Mouse (Mus musculus) cerebellum, adult 11 months (tissue): ENCODE measurements around the gene Rgs7bp.

Experiments used
- DNase-seq: peaks from one replicate; pipeline ENCODE4 v3.0.0; 2022

Rgs7bp gene

DNA sequence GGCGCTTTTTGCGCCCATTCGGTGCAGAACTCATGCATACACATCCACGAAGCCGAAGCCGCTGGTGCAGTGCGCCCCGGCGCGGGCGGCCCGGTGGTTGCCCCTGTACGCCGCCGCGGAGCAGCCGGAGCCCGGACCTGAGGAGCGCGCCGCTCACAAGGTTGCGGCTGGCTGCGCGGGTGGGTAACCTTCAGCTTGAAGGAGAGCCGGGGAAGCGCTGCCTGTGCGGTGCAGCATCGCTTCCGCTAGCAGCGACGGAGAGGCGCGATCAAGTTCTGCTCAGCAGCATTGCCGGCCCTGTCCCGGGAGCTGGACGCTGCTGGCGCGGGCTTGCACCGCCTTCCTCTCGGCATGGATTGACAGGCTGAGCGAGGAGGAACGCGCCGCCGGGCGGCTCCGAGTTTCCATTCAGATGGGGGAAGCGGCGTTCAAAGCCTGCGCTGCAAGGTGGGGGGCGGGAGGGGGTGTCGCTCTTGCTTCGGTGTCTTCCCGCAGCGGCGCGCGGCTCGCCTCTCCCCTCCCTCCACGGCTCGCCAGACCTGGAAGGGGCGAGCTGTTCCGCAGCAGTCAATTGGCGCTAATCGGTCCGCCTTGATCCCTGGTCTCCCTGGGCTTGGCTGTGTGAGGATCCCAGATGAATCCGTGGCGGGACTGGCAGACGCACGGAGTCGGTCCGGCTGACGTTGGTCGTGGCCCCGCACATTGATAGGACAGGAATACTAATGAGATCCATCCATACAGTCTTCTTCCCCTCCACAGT is at the start of gene Rgs7bp:
Gene Rgs7bp (minus strand): TSS at position 750 of the 760 bp plus-strand sequence.
- DNase-seq = peak; percentile 74

DNA sequence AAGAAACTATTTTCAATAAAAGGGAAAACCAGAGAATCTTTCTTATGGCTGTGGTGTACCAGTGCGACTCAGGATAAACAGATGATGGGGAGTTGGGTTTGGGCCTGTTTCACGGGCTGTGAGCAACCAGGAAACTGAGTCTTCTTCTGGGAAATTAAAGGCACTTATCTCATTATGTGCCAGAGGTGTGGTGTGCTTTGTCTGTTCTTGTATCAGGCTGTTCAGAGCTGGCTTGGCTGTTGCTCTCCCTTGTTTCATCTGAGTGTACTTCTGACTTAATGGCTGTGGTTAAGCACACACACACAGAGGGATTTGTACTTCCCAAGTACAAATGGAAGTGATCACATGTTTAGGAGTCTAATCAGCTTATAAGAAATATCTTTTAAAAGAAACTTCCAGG is 49.7 kb upstream of the Rgs7bp start:
- DNase-seq = no peak

GRCm38 (mm10) chr13:105100705-105101104 is 46.0 kb upstream of the Rgs7bp start:
- no peak for DNase-seq

DNA sequence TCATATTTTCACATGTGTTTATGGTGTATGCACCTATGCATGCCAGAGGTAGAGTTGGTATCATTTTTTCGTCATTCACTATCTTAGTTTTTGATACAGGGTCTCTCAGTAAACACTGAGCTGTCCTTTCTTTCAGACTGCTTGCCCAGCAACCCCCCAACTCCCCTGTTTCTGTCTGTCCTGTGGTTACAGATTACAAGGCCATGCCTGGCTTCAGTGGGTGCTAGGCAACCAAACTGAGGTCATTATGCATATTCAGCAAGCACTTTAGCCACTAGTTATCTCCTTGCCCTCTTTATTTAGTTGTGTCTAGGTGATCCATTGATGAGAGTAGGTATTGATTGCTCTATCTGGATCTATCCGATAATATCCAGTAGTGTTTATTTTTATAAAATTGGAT is 41.6 kb upstream of the Rgs7bp start:
- no peak for DNase-seq

GRCm38 (mm10) chr13:105089276-105089675 is 34.5 kb upstream of the Rgs7bp start:
- DNase-seq = no peak

- no peak for DNase-seq
These were observed 27.1 kb upstream of the Rgs7bp start, which contains the start of gene 4933425L06Rik for GRCm38 (mm10) chr13:105081862-105082261. TSS of gene 4933425L06Rik (plus strand) at chr13:105082122.

DNA sequence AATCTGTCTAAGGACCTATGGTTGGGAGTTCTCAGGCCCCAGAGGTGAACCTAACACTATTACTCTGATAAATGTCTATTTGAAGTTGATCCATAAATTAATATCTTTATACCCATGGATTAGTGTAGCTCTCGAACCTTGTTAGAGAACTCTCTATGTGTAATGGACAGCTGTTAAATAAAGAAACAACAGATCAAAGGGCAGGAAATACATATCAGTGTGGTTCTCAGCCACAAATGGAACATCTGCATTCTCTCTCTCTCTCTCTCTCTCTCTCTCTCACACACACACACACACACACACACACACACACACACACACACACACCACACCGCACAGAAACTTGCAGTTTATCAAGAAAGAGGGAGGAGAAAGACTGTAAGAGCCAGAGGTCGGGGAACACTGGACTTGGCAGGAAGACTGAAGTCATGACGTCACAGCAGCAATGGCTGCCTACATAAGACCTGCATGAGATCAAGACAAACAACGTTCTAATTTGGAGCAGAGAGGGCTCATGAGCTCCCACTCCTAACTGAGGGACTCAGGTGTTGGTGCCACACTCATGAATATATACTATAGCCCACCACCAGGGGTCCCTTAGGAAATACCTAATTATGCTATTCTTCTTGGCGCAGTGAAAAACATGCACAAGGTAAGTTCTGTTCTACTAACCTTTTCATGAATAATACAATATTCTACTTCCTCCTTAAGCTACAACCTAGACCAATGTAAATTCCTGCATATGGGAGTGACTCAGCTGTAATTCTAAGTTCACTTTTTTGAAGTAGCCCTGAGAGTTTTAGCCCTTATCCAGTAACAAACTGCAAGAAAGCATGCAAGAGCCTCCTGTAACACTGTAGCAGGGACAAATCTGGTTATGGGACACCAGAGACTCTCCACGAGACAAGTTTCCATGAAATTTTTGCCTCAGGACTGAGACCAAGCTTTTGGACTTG is 12.4 kb upstream of the Rgs7bp start:
- DNase-seq = no peak

GRCm38 (mm10) chr13:105066119-105066518 is 11.4 kb upstream of the Rgs7bp start:
- no peak for DNase-seq

GRCm38 (mm10) chr13:105055374-105055773 is 644 bp upstream of the Rgs7bp start:
- no peak for DNase-seq

DNA sequence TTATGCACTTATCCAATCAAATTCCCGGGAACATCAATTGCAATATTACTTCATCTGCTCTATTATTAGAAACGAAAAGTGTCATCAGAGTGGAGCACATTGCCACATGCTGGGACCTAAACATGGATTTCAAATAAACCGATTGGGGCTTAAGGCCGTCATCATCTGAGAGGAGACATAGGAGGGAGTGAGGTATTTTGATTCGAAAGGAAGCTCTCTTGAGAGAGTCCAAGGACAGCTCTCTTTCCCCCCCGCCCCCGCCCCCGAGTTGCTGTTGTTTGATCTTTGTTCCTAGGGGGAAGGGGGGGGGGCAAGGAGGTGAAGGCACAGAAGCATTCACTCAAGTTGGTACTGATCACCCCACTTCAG is 195 bp upstream of the Rgs7bp start:
- DNase-seq = no peak

- DNase-seq = peak; percentile 35
These were observed 1.1 kb downstream of the Rgs7bp start for GRCm38 (mm10) chr13:105053618-105054017.

GRCm38 (mm10) chr13:105051432-105051831 is 3.3 kb downstream of the Rgs7bp start:
- DNase-seq = no peak

- no peak for DNase-seq
These were observed 6.1 kb downstream of the Rgs7bp start for GRCm38 (mm10) chr13:105048662-105049061.

GRCm38 (mm10) chr13:105047377-105047776 is 7.4 kb downstream of the Rgs7bp start:
- DNase-seq = no peak

DNA sequence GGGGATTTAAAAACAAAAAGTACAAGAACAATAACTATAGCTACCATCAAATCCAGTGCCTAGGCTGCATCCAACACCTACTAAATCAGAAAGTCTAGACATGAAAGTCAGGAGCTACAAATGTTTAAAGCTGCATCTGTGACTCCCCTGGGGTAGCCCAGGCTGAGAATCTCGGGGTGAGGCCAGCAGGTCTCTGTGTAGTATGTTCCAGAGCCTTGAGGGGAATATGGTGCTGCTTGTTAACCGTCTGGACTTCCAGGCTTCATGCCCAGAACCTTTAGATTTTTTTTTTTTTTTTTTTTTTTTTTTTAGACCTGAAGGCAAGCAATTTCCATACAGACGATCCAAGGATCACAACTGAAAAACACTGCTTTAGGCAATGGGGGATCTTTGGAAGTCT is 10.8 kb downstream of the Rgs7bp start:
- DNase-seq = peak; percentile 27

DNA sequence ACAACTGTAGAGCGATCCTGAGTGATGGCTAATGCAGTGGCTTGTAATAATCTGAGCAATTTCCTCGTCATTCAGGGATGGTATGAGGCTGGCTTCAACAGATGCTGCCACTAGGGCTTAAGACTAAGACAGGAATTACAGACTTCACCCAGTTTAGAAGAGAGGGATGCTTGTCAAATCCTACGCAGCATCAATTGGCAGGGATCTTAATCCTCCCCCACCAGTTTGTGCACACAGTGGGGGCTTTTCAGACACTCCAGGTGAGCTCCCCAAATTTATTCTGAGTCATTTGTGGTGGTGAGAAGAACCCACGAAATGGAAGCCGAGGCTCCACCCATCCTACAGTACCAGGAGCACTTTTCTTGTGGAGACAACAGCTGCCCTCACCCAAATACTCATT is 16.4 kb downstream of the Rgs7bp start:
- no peak for DNase-seq

DNA sequence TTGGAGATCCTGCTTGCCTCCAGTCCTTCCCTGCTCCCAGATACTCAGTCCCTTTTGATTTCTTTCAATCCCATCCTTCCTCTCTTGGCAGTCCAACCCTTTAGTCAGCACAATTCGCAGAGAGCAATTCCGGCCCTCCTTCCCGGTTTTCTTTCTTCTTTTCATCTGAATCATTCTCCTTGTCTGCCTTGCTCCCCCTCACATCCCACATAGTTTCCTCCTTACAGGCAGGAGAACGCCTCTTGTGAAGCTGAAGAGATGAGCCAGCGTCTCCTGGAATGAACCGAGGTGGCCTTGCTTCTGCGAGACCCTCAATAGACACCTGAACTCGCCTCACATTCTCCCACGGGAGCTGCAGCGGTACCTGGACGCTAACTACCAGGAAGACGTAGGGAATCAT is 16.9 kb downstream of the Rgs7bp start:
- DNase-seq = no peak

GRCm38 (mm10) chr13:105031882-105032281 is 22.8 kb downstream of the Rgs7bp start:
- DNase-seq = no peak

- no peak for DNase-seq
These were observed 26.5 kb downstream of the Rgs7bp start for GRCm38 (mm10) chr13:105028276-105028675.

DNA sequence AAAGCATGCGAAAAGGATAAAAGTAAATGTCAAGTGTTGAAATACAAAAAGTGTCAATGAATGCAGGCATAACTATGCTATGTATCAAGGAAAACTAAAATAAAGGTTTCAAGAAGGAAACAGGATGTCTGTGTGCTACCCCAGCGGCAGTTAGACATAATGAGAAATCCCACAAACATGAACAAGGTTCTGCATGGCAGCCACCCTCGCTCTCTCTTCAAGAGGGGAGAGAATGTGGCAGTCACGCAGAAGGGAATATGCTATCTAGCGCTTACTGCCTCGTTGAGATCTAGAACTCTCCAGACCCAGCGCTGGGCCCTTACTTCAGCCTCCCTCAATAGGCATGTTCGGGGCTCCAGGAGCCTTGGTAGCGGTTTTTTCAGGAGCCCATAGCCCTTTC is 38.2 kb downstream of the Rgs7bp start:
- no peak for DNase-seq

DNA sequence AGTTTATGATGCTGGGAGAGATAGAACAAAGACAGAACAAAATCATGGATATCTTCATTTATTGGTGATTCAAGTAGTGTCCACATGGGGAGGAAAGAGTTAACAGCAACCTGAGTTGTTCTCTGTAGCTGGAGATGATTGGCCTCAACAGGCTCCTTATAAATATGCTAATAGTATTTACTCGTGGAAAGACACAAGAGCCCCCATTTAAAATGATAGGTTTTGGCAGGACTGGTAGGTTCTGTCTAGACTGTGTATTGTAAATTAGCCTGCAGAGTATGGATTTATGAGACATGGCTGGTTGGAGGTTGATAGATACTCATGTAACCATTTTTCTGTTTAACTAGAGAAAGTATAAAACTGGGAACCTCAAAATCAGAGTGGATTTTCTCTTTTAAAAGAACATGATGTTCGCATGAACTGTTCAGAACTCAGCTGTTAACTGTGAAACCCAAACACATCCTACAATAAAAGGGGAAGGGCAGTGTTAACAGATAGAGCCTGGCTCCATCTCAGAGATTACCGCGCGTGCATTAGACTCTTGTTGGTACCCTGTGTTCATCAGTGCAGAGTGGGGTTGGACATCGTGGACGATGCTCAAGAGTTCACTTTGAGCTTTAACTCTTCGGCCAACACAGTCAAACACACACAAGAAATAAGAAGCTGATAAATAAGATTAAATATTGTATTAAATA is 38.9 kb downstream of the Rgs7bp start:
- no peak for DNase-seq

DNA sequence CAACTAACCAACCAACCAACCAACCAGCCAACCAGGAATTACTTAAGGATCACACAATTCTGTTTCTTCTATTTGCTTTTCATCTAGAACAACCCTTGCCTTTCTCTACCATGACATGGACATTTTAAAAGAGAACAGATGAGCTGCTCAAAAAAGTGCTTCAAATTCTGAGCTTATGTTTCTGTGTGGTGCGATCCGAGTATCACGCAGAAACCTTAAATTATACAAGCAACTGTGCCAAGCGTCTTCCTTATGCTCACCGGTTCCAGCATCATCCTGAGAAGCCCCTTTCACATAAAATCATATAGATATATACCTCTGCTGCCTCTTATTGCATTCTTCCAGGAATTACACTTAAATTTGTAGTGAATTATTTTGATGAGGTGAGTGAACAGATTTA is 43.4 kb downstream of the Rgs7bp start:
- DNase-seq = no peak

DNA sequence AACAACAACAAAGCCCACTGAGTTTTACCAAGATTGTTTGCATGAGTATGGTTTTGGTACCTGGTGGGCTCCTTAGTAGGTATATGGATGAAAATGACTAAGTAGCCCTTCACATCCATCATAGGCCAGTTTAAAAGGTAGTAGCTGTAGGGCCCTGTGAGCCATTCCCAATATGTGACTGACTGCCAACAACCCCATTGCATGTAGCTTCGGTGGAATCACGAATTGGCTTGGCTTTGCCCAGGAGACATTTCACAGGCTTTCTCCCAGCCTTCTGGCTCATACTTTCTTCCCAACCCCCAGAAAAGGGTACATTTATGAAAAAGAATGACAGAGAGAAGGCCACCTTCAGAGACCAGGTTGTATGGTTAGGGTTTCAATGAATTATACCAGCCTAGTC is 45.8 kb downstream of the Rgs7bp start:
- no peak for DNase-seq

DNA sequence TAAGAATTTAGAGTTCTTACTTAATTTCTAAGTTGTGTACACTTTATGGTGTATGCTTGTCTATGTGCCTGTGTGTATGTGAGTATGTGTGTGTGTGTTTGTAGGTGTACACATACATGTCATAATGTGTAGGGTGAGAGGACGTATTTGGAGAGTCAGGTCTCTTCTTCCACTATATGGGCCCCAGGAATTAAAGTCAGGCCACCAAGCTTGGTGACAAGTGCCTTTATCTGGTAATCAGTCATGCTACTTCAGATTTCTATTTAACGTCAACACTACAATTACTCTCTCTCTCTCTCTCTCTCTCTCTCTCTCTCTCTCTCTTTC is 51.9 kb downstream of the Rgs7bp start:
- DNase-seq = no peak
